Mouse (Mus musculus): Measurements from ENCODE around the gene Sbk1.
"Not testable (repeated sequence)": the region's sequence is repeated elsewhere in the genome, so short reads cannot be mapped to it uniquely, and the experiment has no call there.

Sbk1 gene

DNA sequence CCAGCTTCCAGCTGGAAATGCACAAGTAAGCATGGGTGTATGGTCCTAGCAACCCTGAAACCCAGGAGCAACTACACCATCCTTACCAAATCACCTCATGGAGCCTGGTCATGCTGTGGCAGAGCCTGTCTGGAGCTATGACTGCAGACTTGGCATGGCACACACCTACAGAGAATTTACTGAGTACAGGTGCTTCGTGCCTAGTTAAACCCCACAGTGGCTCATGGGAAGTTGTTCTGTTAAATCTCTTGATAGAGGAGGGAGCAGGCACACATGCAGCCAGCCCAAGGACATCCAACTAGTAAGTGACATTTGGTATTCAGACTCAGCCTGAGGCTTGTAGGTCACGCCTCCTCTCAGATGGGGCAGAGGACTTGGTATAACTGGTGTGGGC, 15.7 kb downstream of the Sbk1 start:
- DNase-seq = no peak

DNA sequence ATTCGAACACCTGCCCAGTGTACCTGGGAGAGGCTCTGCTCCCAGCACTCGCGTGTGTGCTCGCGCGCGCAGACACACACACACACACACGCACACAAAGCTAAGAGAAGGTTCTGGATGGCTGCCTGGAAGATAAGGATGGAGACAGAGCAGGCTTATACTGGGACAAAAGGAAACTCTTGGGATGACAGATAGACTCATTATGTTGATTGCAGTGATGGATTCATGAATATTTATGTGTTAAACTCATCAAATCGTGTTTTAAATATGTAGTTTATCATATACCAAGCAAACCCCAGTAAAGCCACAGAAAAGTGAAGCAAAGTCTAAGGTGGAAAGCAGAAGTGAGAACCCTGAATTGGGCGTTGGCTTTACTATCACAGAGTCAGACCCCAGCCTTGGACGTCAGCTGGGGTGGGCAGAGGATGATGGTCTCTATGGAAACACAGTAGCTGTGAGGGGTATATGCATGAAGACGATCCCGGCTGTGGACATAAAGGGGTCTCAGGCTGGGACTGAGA, 16.2 kb downstream of the Sbk1 start:
- no peak for DNase-seq

DNA sequence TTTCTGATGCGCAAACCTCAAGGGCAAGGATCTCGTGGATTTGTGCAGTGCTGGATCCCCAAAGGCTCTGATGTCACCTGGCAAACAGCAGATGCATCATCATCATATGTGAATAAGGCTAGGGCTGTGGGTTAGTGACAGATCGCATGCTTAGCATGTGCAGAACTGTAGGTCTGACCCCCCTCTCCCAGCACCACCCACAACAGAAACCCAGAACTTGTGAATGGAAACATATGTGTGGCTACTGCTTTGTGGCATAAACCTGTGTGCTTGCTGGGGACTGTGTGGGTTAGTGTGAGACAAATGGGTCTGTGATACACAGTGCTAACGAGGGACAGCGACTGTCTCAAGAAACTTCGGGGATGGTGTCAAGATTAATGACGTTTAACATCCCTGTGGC, 17.0 kb downstream of the Sbk1 start:
- DNase-seq = no peak

DNA sequence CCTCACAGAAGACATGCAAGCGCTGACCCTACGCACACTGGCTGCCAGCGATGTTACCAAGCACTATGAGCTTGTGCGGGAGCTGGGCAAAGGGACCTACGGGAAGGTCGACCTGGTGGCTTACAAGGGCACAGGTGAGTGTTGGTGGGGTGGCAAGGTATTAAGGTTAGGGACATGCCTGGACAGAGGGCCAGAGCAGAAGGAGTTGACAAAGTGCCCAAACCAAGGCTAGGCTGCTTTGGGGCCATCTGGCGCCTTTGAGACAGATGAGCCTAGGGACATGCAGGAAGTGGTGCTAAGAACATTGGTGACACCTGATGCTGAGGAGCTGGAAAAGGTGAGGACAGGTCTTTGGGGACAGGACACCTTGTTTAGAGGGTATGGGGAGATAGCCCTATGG, 17.5 kb downstream of the Sbk1 start:
- no peak for DNase-seq

DNA sequence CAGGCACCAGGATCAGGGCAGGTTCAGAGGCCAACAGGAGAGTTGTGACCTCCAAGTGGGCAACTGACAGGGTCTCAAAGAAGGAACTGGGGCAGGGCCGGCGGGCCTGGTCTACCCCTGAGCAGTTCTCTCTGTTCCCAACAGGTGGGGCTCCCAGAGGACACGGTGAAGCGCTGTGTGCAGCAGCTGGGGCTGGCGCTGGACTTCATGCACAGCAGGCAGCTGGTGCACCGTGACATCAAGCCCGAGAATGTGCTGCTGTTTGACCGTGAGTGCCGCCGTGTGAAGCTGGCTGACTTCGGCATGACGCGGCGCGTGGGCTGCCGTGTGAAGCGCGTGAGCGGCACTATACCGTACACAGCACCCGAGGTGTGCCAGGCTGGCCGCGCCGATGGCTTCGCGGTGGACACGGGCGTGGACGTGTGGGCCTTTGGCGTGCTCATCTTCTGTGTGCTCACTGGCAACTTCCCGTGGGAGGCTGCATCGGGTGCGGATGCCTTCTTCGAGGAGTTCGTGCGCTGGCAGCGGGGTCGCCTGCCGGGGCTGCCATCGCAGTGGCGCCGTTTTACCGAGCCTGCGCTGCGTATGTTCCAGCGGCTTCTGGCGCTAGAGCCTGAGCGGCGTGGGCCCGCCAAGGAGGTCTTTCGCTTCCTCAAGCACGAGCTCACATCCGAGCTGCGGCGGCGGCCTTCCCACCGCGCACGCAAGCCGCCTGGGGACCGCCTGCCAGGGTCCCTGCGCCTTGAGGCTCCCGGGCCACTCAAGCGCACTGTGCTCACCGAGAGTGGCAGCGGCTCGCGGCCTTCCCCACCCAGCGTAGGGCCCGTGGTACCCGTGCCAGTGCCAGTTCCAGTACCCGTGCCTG, 19.5 kb downstream of the Sbk1 start:
- DNase-seq = no peak

DNA sequence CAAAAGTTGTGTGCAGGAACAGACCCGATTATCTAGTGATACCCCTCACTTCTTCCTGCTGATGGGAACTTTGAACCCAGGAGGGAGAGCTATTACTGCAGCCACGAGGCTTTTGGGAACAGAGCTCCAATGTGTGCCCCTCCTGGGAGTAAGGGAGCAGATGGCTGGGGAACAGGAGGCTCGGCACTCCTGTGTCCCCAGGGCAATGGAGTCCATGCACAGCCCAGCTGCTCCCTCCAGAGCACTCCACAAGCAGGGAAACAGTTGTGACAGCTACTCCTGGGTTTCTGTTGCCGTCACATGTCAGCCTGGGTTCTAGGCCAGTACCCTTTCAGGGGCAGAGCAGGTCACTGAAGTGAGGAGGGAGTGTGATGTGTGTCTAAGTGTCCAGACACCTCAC, 20.7 kb downstream of the Sbk1 start:
- no peak for DNase-seq

DNA sequence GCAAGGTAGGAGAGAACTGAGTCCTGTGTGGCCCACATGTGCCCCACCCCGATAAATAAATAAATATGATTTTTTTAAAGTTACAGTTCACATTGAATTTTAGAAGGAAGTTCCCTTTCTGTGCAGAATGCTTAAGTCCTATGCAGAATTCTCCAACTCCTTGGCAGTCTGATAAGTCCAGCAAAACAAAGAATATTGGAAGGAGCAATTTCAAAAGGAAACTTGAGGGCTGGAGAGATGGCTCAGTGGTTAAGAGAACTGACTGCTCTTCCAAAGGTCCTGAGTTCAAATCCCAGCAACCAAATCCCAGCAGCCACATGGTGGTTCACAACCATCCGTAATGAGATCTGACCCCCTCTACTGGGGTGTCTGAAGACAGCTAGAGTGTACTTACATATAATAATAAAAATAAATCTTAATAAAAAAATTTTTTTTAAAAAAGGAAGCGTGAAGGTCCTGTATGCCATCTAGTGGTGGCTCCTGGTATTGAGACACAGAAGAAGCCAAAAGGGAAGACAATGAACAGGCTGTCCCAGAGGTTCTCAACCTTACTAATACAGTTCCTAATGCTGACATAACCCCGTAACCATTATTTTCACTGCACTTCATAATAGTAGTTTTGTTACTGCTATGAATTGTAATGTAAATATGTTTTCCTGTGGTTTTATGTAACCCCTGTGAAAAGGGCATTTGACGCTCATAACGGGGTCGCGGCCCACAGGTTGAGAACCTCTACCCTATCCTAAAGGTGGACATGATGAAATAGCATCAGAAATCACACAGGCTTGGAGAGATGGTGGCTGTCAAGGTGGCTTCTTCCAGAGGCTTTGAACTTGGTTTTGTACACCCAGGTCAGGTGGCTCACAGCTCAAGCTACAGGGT, 25.4 kb downstream of the Sbk1 start:
- DNase-seq = no peak

- DNase-seq = no peak
Measured at GRCm38 (mm10) chr7:126298856-126299255, 26.4 kb downstream of the Sbk1 start.

GRCm38 (mm10) chr7:126301831-126302230, 29.4 kb downstream of the Sbk1 start:
- not testable (repeated sequence) for DNase-seq

DNA sequence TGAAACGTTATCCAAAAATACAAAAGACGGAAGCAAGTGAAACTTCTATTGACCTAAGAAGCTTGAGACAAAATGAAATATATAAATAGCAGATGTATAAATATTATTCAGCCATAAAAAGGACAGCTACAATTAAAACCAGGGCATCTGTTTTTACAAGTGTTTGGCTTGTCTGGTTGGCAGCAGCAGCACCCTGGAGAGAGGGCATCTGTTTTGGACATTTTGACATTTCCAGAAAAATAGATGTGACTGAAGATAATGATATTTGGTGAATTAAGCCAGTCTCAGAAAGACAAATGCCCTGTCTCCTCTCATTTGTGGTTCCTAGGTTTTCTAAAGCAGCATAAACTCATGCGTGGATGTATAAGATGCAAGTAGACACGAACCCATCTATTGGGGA, 39.4 kb downstream of the Sbk1 start:
- no peak for DNase-seq

DNA sequence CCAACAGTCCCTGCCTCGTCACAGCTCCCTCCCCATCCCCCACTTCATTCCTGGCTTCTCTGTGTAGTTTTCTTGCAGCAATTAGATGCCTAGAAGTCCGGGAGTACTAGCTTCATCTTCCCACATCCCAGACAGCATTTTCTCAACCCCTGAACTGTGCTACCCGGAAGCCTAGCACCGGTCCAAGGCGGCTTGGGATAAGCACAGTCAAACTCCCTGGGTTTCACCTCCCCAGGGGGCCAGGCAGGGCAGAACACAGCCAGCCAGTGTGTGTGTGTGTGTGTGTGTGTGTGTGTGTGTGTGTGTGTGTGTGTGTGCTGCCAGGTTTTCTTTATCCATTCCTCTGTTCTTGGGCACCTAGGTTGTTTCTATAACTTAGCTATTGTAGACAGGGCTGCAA, 40.9 kb downstream of the Sbk1 start:
- no peak for DNase-seq

- no peak for DNase-seq
Measured at GRCm38 (mm10) chr7:126314273-126314672, 41.9 kb downstream of the Sbk1 start.

DNA sequence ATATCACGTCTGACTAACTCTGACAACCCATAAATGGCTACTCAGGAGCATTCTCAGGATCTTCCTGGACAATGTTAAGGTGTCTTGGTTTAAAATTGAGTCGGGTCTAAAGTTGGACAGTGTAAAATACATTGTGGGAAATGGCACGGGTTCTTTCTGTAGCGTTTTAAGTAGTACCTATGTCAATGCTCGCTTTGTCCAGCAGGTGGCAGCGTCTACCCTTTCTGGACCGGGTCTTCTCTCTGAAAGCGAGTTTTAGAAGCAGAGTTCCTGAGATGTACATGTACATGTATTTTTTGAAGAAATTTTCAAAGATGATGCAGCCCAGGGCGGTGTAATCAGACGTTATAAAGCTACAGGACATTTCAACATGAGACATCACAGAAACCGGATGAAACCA, 51.3 kb downstream of the Sbk1 start:
- DNase-seq = peak; percentile 82 to 86

DNA sequence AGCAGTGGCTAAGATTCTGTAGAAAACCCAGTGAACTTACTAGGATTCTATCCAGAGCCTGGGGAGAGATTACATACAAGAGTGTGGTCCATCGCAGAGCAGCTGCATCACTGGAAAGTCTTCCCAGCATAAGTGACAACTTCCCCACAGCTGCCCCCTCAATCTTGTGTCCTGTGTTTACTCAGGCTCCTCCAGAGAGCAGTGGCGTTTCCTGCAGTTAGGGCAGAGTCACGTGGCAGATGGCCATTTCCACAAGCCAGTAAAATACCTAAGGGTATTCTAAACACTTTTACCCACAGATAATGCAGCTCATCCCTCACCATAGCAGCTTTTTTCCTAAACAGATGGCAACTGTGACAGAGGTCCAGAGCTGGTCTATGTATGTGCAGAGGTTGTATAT, 52.4 kb downstream of the Sbk1 start:
- DNase-seq = no peak

DNA sequence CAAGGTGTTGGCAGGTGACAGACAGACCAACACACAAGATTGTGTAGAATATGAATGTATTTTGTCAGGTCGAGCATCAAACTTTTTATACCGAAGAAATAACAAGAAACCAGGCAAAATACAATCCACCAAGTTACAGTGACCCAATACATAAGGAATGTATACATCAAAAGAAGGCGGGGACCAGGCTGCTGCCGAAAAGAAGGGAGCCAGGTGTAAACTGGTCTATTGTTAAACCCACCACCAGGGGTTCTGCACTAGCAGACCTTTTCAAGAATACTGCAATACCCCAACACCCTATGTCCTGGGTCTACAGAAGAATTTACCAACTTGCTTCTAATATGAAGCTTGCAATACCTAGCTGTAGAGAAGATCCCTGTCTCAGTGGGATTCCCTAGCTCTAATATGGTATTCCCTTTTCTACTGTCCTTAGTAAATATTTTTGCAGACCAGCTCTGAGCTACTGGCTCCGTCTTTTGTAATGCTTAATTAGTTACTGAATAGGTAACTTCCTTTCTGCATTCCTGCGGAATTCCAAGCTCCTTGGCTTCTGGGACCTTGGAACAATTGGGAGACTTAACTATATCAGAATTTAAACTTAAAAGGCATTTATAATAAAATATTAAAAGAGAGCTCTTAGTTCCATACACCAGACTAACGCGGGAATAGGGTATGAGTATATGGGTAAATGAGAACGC, 53.3 kb downstream of the Sbk1 start:
- DNase-seq = not testable (repeated sequence)

DNA sequence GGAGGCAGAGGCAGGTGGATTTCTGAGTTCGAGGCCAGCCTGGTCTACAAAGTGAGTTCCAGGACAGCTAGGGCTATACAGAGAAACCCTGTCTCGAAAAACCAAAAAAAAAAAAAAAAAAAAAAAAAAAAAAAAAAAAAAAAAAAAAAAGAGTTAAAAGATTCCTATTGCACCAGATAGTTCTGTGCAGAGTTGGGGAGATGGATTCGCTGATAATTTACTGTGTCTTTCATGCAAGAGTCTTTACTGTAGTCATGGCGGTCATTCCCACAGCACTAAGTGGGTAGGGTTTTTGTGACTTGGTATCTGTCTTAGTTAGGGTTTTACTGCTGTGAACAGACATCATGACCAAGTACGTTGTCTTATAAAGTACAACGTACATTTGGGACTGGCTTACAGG, 56.4 kb downstream of the Sbk1 start:
- not testable (repeated sequence) for DNase-seq

GRCm38 (mm10) chr7:126329907-126330645, 57.7 kb downstream of the Sbk1 start:
- peak; percentile 39 to 54 for DNase-seq

- peak; percentile 29 to 39 for DNase-seq
Measured at GRCm38 (mm10) chr7:126330693-126331092, 58.3 kb downstream of the Sbk1 start.

DNA sequence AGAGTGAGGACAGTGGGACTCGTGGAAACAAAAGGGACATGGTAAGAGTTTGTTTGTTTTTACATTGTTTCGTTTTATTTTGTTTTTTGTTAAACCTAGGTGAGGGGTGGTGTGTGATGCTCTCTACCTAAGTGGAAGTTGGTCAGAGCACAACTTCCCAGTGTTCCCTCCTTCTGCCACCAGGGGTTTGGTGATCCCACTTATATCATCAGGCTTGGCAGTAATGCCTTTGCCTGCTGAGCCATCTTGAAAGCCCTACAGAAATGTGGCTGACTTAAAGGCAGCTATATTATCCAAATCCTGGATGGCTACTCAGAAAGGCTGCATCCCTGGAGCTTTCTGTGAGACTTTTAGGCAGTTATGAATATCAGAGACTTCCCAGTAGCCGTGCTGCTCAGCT, 60.3 kb downstream of the Sbk1 start:
- no peak for DNase-seq

GRCm38 (mm10) chr7:126335556-126335955, 63.1 kb downstream of the Sbk1 start:
- DNase-seq = no peak

DNA sequence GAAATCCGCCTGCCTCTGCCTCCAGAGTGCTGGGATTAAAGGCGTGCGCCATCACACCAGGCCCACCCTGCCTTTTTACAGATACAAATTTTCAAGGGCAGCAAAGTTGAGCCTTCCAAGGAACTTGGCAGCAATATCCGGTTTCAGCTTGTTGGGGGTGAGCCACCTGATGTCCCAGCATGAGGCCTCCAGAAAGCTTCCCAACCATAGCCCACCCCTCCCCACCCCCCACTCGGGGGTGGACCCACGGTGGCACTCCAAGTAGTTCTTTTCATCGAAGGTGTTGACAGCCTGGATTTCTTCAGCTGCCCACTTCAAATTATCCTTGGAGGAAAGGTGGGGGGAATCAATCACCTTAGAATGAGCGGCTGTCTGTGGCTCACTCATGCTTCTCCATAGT, 66.5 kb downstream of the Sbk1 start:
- DNase-seq = peak in 1 of 2 experiments; percentile 48

- peak; percentile 56 to 76 for DNase-seq
Measured at GRCm38 (mm10) chr7:126339521-126339971, 67.1 kb downstream of the Sbk1 start.
